Mouse (Mus musculus) CH12.LX (cell line): Measurements from ENCODE around the gene Gabrr2. TPM values are rescaled to one million over a fixed set of nuclear protein-coding genes. Genes with fewer than 3 reads are reported as not detected.

Source experiments
- DNase-seq: peaks from one replicate; pipeline ENCODE4 v3.0.0-alpha.2; 2013; ENCODE audit errors: extremely low read depth
- H3K27ac ChIP-seq: 2 replicates; pipeline ENCODE4 v1.5.1; 2012; ENCODE audit warnings: low read depth, mild to moderate bottlenecking, control low read depth, moderate library complexity; ENCODE audit not compliant: insufficient read depth
- H3K27me3 ChIP-seq: replicated peaks from 2 replicates; pipeline ENCODE3; 2012; ENCODE audit warnings: inconsistent platforms
- H3K36me3 ChIP-seq, 2 experiments: replicated peaks in 1 of 2; 2 replicates each; pipeline versions ENCODE3 to v1.6.1; 2012; ENCODE audit warnings: inconsistent platforms in 1 of 2, low read length in 1 of 2, mild to moderate bottlenecking in 1 of 2, mixed read lengths in 1 of 2, moderate library complexity in 1 of 2; ENCODE audit not compliant: control insufficient read depth in 1 of 2, insufficient read depth in 1 of 2
- H3K4me1 ChIP-seq, 2 experiments: 2 replicates each; pipeline ENCODE4 v1.6.1; 2012; ENCODE audit warnings: inconsistent platforms in 1 of 2, moderate library complexity in 1 of 2; ENCODE audit not compliant: insufficient read depth in 2 of 2, control insufficient read depth in 1 of 2
- H3K4me2 ChIP-seq: 2 replicates; pipeline ENCODE4 v1.6.1; 2012; ENCODE audit warnings: low read depth, mild to moderate bottlenecking, control low read depth; ENCODE audit not compliant: poor library complexity, insufficient read depth, severe bottlenecking
- H3K4me3 ChIP-seq, 3 experiments: fragments of 150-350 bp in 1 of 3; sonication (generic) in 1 of 3; replicated peaks in 1 of 3; 2 replicates each; pipeline versions ENCODE3 to v1.5.1; 2011 to 2012; ENCODE audit warnings: low read depth in 2 of 3, low read length in 2 of 3, mild to moderate bottlenecking in 2 of 3, moderate library complexity in 2 of 3, control low read depth in 1 of 3, improper control_type of control experiment in 1 of 3, inconsistent platforms in 1 of 3, mixed read lengths in 1 of 3; ENCODE audit not compliant: poor library complexity in 1 of 3
- H3K79me2 ChIP-seq: replicated peaks from 2 replicates; pipeline ENCODE4 v1.6.1; 2012; ENCODE audit warnings: mild to moderate bottlenecking, moderate library complexity; ENCODE audit not compliant: control insufficient read depth, poor library complexity, insufficient read depth, severe bottlenecking; ENCODE audit errors: extremely low read depth
- H3K9ac ChIP-seq: 2 replicates; pipeline ENCODE4 v1.6.1; 2012; ENCODE audit warnings: low read depth, mild to moderate bottlenecking, control low read depth, moderate library complexity; ENCODE audit not compliant: insufficient read depth
- H3K9me3 ChIP-seq: replicated peaks from 2 replicates; pipeline ENCODE3; 2012; ENCODE audit warnings: low read length, inconsistent platforms, mixed read lengths
- BHLHE40 ChIP-seq: IDR thresholded peaks from 2 replicates; pipeline ENCODE4 v1.6.1; 2011; ENCODE audit warnings: mild to moderate bottlenecking, low read depth, low read length, improper control_type of control experiment
- CHD1 ChIP-seq: IDR thresholded peaks from 2 replicates; pipeline ENCODE4 v1.6.1; 2012; ENCODE audit warnings: low read depth, low read length, improper control_type of control experiment, inconsistent platforms
- CHD2 ChIP-seq: IDR thresholded peaks from 2 replicates; pipeline ENCODE4 v1.6.1; 2011; ENCODE audit warnings: low read length, improper control_type of control experiment
- CTCF ChIP-seq, 2 experiments: IDR thresholded peaks in 1 of 2; conservative IDR thresholded peaks in 1 of 2; 2 replicates each; pipeline ENCODE4 v1.5.1; 2011 to 2012; ENCODE audit warnings: low read depth in 2 of 2, low read length in 2 of 2, improper control_type of control experiment in 1 of 2, inconsistent platforms in 1 of 2, mild to moderate bottlenecking in 1 of 2, moderate library complexity in 1 of 2
- E2F4 ChIP-seq: IDR thresholded peaks from 2 replicates; pipeline ENCODE4 v1.6.1; 2011; ENCODE audit warnings: low read depth, low read length, improper control_type of control experiment; ENCODE audit not compliant: insufficient replicate concordance
- EP300 ChIP-seq: IDR thresholded peaks from 2 replicates; pipeline ENCODE4 v1.6.1; 2011; ENCODE audit warnings: low read length, improper control_type of control experiment
- ETS1 ChIP-seq: conservative IDR thresholded peaks from 2 replicates; pipeline ENCODE4 v1.6.1; 2012; ENCODE audit warnings: low read depth, mild to moderate bottlenecking, inconsistent platforms, low read length, improper control_type of control experiment, moderate library complexity
- GABPA ChIP-seq: IDR thresholded peaks from 2 replicates; pipeline ENCODE4 v1.6.1; 2012; ENCODE audit warnings: low read depth, low read length, improper control_type of control experiment, inconsistent platforms; ENCODE audit not compliant: insufficient replicate concordance
- IRF4 ChIP-seq: IDR thresholded peaks from 2 replicates; pipeline ENCODE4 v1.6.1; 2014; ENCODE audit warnings: low read depth, mild to moderate bottlenecking, inconsistent platforms, low read length, improper control_type of control experiment
- JUN ChIP-seq: IDR thresholded peaks from 2 replicates; pipeline ENCODE4 v1.6.1; 2011; ENCODE audit warnings: low read depth, mild to moderate bottlenecking, low read length, improper control_type of control experiment, moderate library complexity; ENCODE audit not compliant: insufficient read depth
- MAX ChIP-seq: IDR thresholded peaks from 2 replicates; pipeline ENCODE4 v1.6.1; 2011; ENCODE audit warnings: low read length, improper control_type of control experiment
- MAZ ChIP-seq: IDR thresholded peaks from 2 replicates; pipeline ENCODE4 v1.6.1; 2012; ENCODE audit warnings: low read depth, mild to moderate bottlenecking, inconsistent platforms, low read length, improper control_type of control experiment, moderate library complexity
- MXI1 ChIP-seq: IDR thresholded peaks from 2 replicates; pipeline ENCODE4 v1.6.1; 2011; ENCODE audit warnings: mild to moderate bottlenecking, low read depth, low read length, improper control_type of control experiment
- RAD21 ChIP-seq: IDR thresholded peaks from 2 replicates; pipeline ENCODE4 v1.6.1; 2011; ENCODE audit warnings: low read depth, mild to moderate bottlenecking, low read length, improper control_type of control experiment, moderate library complexity
- TBP ChIP-seq: conservative IDR thresholded peaks from 2 replicates; pipeline ENCODE4 v1.6.1; 2011; ENCODE audit warnings: low read depth, low read length, improper control_type of control experiment
- USF1 ChIP-seq: IDR thresholded peaks from 2 replicates; pipeline ENCODE4 v1.6.1; 2014; ENCODE audit warnings: low read depth, mild to moderate bottlenecking, inconsistent platforms, low read length, improper control_type of control experiment
- ZMIZ1 ChIP-seq: IDR thresholded peaks from 2 replicates; pipeline ENCODE4 v1.6.1; 2012; ENCODE audit warnings: low read depth, mild to moderate bottlenecking, inconsistent platforms, low read length, improper control_type of control experiment
- dilution Hi-C: fragments of 300-500 bp; cut with MboI; formaldehyde crosslinking; loops from 2 replicates; pipeline ENCODE4 v1.14.3; 2020; ENCODE audit warnings: low sequenced_read_pairs; ENCODE audit not compliant: extremely low pct_unique_long_range_greater_than_20kb, extremely low pct_ligation_motif_present
- in situ Hi-C: fragments of 300-500 bp; cut with MboI; formaldehyde crosslinking; loops from 3 replicates; pipeline ENCODE4 v1.14.3; 2019; ENCODE audit warnings: low sequenced_read_pairs, low pct_ligation_motif_present, low pct_unique_long_range_greater_than_20kb, mixed read lengths
- polyA plus RNA-seq: library from polyadenylated mRNA; unstranded; fragments of >175 nt; gene quantifications from 2 replicates; pipeline ENCODE4 v1.2.1, GENCODE M21; 2012; ENCODE audit warnings: low read depth; ENCODE audit not compliant: insufficient read length
- total RNA-seq, 2 experiments: library from RNA; depleted of rRNA; stranded (reverse); fragments of 300-350 nt in 1 of 2; fragments of >200 nt in 1 of 2; gene quantifications; 2 replicates each; pipeline ENCODE4 v1.2.3; 2012 to 2014

The Gabrr2 gene
- total and polyA plus RNA-seq, 3 experiments = 0.42 to 0.59 TPM; not detected in 1

DNA sequence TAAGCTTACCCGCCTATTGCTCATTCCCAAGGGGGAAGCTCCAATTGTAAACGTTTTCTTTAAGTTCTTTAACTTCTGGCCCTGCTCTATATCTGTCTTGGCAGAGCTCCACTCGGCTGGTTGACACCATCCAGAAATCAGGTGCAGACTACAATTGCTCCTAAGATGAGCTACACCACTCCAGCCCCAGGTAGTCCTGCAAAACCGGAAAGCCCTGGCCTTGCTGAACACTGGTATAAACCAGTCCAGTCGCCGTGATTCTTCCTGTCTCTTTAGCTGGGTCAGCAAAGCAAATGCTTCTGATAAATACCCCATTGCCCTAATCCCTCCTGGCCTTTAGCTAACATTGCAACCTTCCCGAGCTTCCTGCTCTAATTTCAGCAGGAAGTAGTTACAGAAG is 1.6 kb upstream of the Gabrr2 start:
- no peaks in the 10 kb centered on the region for H3K79me2 ChIP-seq
- no peaks in the 10 kb centered on the region for H3K27me3 ChIP-seq
- no peaks in the 10 kb centered on the region for H3K36me3 ChIP-seq
- H3K4me2 ChIP-seq = no peak overlapping the region
- no peak overlapping the region for H3K27ac ChIP-seq
- in situ Hi-C loops = no loop called here
- H3K4me1 ChIP-seq = peaks cover 2 to 13% of the 10 kb centered on the region in 2 experiments; a peak in 3 of 4 replicates
- no peak overlapping the region for H3K9ac ChIP-seq
- TF ChIP-seq E2F4 = no peak
- no peak for TF ChIP-seq GABPA
- TF ChIP-seq ZMIZ1 = no peak
- no peak for TF ChIP-seq CTCF (conservative IDR thresholded peaks at IDR 0.05 in 1 of 2, IDR thresholded peaks at IDR 0.05 in 1 of 2; ENCODE audit: low read depth in 2 of 2, low read length in 2 of 2)
- TF ChIP-seq TBP = no peak
- TF ChIP-seq USF1 = no peak
- TF ChIP-seq MAZ = no peak
- TF ChIP-seq ETS1 = no peak
- TF ChIP-seq CHD2 = no peak
- no peak for TF ChIP-seq MXI1
- no peak for TF ChIP-seq CHD1
- no peak for TF ChIP-seq MAX
- no peak for TF ChIP-seq RAD21
- DNase-seq = no peak
- no peak overlapping the region for H3K4me3 ChIP-seq
- no peaks in the 10 kb centered on the region for H3K9me3 ChIP-seq
- dilution Hi-C loops = no loop called here

GRCm38 (mm10) chr4:33064986-33065385 is 2.2 kb downstream of the Gabrr2 start:
- no peak overlapping the region for H3K4me3 ChIP-seq

More at GRCm38 (mm10) chr4:33064986-33065385, 2.2 kb downstream of the Gabrr2 start:
- dilution Hi-C loops (no loop called here), in situ Hi-C loops (no loop called here)
- TF ChIP-seq BHLHE40 = no peak
- TF ChIP-seq EP300 = no peak
- no peak for TF ChIP-seq IRF4
- TF ChIP-seq JUN = no peak
- Histone ChIP-seq H3K27ac (no peak overlapping the region), H3K27me3 (no peaks in the 10 kb centered on the region), H3K9me3 (no peaks in the 10 kb centered on the region), H3K36me3 (no peaks in the 10 kb centered on the region), H3K4me2 (no peak overlapping the region), H3K79me2 (no peaks in the 10 kb centered on the region), H3K4me1 (peaks cover 0 to 3% of the 10 kb centered on the region in 2 experiments; a peak in 1 of 4 replicates), H3K9ac (no peak overlapping the region)
- DNase-seq = no peak
